Mouse (Mus musculus): ENCODE data around the gene Gm49486. TPM values are rescaled to one million over a fixed set of nuclear protein-coding genes. Genes with fewer than 3 reads are reported as not detected.
"Not testable (repeated sequence)": the region's sequence is repeated elsewhere in the genome, so short reads cannot be mapped to it uniquely, and the experiment has no call there.

Gene Gm49486
- total RNA-seq, 1 experiment from 2014 or later, result 0.22 TPM

DNA sequence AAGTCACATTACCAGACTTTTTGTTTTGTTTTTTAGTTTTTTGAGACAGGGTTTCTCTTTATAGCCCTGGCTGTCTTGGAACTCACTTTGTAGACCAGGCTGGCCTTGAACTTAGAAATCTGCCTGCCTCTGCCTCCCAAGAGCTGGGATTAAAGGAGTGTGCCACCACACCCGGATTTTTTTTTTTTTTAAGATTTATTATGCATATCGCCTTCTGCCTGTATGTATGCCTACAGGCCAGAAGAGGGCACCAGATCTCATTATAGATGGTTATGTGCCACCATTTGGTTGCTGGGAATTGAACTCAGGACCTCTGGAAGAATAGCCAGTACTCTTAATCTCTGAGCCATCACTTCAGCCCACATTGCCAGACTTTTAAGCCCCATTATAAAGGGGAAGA lies 3.4 kb upstream of the Gm49486 start:
- not testable (repeated sequence) for DNase-seq

DNA sequence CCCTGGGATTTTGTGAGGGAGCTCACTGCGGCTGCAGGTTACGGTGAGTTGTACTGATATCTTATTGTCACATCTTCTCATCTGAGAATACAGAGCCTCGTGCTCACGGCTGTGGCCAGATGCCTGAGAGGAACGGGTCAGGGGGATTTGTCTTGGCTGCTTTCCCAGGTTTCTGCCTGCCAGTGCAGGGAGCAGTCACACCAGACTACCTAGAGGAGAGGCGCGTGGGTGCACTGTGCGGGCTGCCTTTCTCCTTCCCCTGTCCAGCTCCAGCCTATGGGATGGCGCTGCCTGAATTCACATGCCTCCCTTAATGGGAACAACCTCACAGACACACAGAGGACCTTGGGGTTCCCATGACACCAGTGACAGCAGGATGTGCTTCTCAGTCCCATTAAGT lies 6.1 kb downstream of the Gm49486 start:
- no peak for DNase-seq

DNA sequence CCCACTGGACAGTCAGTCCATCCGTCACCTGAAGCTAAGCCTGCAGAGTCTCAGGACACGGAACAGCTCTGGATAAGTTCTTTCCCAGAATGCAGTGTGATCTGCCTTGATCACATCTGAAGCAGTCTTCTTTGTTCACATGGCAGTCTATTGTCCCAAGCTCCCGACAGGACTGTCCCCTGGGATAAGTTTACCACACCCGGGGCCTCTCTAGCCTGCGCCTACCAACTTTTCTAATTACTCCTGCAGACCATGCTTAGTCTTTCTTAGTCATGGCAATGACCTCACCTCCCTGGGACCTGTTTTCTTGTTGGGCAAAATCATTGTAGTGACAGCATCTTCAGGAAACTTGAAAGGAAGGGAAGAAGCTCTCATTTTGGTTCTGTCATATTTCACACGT lies 8.8 kb downstream of the Gm49486 start:
- no peak for DNase-seq

DNA sequence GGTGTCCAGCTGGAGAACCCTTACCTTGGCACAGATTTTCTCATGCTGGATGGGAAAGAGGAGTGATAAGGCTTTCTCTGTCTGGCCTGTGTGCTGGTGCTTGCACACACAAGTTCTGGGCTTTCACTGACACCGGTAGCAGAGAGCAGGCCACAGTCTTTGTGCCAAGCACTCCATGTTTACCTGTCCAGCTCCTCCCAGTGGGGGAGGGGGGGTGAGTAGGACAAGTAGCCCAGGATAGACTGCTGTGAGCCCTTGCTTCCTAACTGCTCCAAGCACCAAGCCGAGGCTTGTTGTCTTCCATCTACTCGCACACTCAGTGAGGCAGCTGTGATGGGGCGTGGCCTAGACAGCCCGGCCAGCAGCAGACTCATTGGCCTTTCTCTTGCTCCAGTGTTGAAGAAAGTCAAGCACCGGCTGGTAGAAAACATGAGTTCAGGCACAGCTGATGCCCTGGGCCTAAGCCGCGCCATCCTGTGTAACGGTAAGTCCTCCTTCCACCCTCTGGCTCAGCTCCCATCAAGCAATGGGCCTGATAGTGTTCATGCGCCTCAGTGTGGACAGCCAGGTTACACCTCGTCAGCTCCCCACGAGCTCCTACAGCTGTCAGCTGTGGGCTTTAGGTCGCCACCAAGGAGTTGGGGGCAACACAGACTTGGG lies 13.5 kb downstream of the Gm49486 start:
- no peak for DNase-seq

DNA sequence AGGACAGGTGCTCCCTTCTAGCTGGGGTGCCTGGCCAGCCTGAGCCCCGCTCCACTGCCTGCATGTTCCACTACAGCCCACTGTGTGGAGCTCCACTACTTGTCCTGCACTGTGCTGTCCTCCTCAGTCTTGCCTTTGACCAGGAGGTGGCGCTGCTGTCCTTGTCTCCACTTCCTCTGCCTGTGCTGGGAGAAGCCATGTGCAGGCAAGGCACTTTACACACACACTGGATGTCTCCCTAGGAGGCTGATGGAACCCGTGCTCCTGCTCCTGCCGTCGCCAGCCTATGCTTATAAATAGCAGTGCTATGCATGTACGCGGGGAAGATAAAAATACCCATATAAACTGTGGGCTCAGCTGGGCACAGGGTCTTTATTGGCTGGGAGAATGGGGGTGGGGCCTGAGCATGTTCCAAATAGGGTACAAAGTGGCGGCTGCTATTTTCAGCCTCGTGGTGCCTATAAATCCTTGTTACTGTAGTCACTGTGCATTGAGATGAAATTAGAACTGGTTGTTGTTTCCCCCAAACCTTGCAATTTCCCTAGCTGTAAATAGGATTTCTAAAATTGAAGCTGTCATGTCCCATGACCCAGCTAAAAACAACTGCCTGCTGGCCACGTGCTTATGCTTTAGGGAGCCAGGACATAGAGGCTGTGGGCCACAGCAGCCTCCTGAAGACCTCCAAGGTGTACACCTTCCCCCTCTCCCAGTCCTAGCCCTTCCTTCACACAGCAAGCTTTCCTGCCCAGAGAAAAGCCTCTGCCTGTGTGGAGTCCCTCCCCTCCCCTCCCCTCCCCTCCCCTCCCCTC lies 14.2 kb downstream of the Gm49486 start:
- DNase-seq, result peak; percentile 96

DNA sequence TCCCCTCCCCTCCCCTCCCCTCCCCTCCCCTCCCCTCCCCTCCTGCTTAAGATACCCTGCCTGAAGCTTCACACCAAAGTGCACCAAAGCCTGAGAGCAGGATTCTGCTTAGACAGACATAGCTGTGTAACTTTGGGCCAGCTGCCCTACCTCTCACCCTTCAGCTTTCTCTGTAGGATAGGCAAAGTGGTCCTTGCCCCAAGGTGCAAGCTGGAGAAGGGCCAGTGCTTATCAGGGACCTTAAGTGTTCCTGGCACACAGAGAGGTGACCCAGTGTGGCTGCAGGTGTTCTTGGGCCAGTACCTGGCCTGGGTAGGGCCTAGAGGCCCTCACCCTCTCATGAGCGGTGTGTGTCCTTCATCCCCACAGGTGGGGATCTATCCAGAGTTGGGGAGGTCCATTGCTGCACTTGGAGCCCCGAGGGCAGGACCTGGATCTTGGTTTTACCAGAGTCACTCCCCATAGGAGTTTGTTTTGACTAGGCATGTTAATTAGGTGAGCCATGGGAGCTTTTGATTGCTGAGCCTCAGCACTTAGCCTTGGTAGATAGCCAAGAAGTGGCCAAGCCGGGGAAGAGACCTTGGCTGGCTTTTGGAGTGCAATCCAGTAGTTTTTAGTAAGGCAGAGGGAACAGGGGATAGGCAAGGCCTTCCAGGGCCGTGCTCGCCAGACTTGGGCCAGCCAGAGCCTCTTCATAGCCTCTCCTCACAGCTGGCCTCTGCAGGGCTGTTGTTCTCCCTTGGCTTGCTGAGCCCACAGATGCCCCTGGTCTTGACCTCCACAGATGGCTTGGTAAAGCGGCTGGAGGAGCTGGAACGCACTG lies 15.1 kb downstream of the Gm49486 start:
- peak; percentile 69 for DNase-seq

DNA sequence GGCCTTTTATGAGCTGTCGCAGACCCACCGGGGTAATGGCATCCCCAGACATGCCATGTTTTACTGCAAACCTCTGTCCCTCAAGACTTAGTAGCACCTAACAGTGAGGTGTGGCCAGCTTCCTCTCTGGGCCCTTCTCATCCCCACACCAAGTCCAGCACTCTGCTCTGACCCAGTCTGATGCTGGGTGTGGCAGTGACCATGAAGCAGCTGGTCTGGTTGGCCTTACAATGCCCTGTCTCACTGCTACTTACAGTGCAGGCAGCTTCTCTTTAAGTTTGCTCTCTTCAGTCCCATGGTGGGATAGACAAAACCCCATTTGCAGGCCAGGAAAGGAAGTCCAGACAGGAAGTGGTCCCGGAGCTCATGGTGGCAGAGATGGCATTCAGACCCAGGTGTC lies 16.1 kb downstream of the Gm49486 start:
- no peak for DNase-seq

DNA sequence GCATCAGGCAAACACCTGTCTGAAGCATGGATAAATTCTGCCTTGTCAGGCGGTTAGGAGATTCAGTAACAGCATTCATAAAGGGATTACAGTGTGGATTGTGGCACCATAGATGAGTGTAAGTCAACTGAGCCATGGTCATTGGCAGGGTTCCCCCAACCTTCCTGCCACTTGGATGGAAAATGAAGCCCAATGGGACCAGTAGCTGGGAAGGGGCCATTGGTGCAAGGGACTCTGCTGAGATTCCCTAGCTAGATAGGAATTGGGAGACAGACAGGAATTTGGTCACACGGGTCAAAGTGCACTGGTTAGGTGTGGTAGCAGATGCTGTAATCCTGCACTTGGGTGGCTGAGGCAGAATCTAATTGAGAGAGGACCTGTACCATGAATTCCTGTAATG lies 21.0 kb downstream of the Gm49486 start:
- DNase-seq, result peak; percentile 65

DNA sequence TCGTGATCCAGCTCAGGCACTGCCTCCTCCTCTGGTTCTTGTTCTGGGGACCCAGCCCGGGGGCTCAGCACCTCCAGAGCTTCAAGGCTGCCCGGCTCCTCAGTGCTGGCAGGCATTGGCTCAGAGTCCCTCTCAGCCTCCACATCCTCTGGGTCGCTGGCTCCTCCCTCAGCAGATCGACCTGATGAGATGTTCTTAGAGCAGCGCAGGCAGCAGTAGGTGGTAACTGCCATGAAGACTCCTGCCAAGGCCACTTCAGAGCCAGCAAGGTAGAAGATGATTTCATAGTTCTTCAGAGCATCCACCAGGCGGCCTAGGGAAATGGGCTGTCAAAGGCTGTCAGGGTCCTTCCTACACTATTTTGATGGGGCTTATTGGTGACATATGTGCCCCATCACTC lies 22.0 kb downstream of the Gm49486 start:
- DNase-seq, result no peak

DNA sequence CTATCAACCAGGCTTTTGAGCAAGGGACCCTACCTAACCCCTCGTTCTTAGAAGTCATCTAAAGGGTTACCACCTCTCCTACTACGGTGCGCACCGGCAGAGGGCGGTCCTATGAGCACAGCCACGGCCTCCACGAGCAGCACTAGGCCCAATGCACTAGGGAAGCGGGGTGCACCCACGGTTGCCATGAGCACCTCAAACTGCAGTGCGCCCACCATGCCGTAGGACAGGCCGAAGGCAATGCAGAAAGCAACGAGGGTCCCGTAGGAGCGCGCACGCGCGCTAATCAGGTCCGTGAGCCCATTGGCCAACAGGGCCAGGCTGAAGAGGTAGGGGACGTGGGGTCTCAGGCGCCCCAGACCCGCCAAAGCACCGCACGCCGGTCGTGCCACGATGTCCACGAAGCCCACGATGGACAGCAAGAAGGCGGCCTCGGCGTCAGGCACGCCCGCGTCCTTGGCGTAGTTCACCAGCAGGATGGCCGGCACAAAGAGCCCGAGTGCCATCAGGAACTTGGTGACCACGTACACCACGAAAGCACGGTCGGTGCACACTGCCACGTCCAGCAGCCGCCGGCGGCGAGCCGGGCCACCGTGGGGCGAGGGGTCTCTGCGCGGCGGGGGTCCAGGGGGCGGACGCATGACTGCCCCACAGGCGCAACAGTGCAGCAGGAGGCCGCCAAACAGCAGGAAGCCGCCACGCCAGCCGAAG lies 22.7 kb downstream of the Gm49486 start:
- peak; percentile 43 for DNase-seq

DNA sequence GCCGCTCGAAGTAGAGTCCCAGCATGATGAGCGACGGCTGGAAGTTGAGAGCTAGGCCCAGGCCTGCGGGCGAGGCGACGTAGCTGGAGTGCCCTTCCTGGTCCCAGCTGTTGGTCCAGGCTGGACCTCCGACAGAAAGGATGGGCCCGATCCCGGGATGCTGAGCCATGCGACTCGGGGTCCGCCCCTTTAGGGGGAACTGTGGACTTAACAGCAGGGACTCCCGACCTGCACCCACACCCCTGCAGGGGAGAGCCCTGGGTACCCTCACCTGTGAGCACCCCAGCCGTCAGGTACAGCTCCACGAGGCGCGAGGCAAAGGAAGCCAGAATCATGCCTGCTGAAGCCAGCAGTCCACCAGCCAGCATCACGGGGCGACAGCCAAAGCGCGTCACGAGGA lies 23.4 kb downstream of the Gm49486 start:
- no peak for DNase-seq

DNA sequence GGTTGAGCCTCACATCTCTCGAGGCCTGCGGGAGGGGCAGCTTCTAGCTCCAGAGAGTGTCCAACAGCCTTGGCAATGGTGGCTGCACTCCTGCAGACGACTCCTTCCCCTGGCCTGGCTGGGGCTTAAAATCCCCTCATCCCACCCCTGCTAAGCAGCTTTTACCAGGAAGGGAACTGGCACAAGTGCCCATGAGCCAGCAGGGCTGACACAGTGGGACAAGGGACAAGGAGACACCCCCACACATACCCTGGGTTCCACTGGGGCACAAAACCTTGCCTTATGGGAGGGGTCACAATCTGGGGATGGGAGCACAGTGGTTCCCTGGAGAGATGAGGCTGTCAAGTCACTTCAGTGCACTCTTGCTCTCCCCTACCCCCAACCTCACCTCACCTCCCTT lies 25.5 kb downstream of the Gm49486 start, which contains the start of gene Slc16a8:
Gene Slc16a8 (minus strand): TSS at position 101 of the 400 bp plus-strand sequence.
- DNase-seq, result no peak

DNA sequence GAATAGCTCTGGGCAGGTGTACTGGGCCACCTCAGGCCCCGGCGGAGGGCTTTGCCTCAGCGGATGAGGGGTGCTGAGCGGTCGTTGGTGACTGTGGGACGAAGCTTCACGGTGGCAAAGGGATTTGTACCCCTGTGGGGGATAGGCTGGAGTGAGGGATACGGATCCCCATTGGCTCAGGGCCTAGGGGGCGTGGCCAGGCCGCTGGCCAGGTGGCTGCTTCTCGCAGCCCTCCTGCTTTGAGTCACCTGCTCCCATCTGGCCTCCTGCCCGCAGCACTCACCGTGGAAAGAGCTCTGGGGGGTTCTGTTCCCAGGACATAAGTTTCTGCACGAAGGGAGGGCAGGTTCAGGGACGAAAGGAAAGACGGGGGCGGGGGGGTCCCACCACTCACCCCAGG lies 29.3 kb downstream of the Gm49486 start:
- DNase-seq, result no peak

DNA sequence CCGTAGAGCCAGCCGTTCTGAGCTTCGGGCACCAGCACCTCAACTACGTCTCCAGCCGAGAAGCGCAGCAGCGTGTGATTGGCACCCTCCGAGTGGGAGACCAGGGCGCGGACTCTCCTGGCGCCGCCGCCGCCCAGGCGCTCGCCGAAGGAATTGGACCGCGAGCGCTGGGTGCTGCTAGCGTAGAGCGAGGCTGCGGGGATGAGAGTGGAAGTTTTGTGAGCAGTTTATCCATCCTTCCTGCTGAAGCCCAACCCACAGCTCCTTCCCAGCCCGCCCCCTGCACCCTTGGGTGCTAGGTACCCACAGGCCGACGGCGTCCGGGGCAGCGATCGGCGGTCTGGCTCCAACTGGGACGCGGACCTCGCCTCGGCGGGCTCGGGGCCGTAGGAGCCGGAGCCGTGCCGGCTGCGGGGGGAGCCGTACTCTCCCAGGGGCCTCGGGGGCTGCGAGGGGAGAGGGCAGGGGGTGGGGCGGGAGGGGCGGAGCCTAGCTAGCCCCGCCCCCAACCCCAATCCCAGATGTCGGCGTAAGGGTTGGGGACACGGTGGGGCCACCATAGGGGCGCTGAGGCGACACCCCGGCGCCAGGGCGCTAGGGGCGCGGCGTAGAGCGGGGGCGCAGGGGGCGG lies 32.0 kb downstream of the Gm49486 start:
- DNase-seq, result peak; percentile 38

DNA sequence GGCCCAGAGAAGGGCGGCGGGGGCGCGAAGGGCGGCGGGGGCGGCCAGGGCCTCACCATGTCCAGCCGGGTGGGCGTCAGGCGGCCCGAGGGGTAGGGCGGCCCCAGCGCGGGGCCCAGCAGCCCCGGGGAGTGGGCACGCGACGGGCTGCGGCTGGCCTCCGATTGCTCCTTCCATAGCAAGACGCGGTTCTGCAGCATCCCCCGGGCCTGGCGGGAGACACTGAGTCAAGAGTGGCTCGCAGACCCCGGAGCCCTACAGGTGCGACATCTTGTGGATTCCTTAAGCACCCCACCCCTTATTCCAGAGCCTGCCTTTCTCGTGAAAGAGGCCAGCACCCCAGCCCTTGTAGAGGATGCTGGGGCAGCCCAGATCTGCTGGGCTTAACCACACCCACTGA lies 32.6 kb downstream of the Gm49486 start:
- no peak for DNase-seq

DNA sequence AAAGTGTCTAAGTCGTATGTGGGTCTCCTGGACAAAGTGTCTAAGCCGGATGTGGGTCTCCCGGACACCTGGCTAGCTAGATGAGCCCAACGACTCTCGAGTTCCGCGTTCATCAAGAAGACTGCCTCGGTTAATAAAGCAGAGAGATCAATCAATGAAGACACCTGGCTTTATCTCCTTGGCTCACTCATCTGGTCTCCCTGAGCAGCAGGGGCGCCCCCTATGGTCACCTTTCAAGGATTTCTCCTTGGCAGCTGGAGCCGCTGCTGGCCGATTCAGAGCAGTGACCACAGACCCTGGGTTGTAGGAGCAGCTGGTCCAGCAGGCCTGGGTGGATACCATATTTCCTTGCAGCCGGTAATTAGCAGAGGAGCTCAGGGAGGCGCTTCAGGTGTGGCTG lies 33.2 kb downstream of the Gm49486 start:
- DNase-seq, result peak; percentile 43

DNA sequence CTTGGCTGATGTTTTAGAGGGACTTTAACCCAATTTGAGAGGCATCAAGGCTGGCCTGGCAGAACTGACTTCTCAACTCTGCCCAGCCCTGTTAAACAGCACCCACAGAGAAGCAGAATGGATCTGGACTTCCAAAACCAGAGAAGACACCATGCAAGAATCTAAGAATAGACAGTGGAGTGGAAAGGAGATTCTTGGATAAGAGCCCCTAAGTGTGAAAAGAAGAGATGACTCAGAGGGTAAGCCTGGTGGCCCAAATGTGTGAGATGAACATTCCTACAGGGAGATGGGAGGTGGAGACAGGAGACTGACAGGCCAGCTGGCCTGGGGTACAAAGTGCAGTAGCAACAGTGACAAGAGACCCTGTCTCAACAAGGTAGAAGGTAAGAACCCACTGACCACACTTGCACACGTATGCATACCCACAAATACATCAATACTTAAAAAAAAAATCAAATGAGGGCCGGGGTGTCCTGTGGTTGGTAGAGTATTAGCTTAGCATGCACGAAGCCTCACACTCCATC lies 33.7 kb downstream of the Gm49486 start:
- DNase-seq, result peak; percentile 1

DNA sequence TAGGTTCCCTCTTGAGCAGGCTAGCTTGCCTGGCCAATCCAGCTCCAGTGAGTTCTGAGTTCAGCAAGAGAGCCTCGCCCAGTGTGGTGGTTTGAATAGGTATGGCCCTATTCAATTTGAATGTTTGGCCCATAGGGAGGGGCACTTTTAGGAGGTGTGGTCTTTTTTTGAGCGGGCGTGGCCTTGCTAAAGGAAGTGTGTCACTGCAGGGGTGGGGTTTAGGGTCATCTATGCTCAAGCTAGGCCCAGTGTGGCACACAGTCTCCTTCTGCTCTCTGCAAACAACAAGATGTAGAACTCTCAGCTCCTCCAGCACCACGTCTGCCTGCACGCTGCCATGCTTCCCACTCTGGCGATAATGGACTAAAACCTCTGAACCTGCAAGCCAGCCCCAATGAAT lies 34.5 kb downstream of the Gm49486 start:
- DNase-seq, result peak; percentile 1

DNA sequence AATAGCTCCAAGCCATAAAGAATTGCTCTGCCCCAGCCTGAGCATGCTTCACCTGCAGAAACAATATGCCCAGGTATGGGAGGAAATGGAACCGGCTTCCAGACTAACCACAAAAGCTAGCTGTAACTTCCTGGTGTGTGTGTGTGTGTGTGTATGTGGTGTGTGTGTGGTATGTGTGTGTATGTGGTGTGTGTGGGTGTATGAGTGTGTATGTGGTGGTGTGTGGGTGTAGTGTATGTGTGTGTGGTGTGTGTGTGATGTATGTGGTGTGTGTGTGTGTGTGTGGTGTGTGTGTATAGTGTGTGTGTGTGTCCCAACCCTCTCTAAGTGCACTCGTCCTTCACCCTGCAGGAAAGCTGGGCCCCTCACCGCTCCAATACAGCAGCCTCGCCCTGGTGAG lies 36.2 kb downstream of the Gm49486 start:
- peak; percentile 2 for DNase-seq

DNA sequence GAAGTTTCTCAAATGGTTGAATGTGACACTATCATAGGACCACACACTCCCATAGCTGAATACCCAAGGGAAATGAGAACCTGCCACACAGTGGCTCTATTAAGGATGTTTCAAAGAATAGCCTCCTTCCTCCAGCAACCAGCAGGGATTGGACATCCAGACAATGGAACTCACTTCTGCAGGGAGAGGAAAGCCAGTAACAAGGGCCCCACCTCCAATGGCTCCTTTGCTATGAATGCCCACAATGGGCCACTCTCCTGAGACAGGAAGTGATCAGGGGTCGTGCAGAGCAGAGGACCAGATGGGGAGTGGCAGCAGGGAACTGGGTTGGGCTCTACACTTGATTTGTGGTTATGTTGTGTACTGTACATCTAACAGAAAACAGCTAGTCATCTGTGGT lies 39.3 kb downstream of the Gm49486 start:
- no peak for DNase-seq

DNA sequence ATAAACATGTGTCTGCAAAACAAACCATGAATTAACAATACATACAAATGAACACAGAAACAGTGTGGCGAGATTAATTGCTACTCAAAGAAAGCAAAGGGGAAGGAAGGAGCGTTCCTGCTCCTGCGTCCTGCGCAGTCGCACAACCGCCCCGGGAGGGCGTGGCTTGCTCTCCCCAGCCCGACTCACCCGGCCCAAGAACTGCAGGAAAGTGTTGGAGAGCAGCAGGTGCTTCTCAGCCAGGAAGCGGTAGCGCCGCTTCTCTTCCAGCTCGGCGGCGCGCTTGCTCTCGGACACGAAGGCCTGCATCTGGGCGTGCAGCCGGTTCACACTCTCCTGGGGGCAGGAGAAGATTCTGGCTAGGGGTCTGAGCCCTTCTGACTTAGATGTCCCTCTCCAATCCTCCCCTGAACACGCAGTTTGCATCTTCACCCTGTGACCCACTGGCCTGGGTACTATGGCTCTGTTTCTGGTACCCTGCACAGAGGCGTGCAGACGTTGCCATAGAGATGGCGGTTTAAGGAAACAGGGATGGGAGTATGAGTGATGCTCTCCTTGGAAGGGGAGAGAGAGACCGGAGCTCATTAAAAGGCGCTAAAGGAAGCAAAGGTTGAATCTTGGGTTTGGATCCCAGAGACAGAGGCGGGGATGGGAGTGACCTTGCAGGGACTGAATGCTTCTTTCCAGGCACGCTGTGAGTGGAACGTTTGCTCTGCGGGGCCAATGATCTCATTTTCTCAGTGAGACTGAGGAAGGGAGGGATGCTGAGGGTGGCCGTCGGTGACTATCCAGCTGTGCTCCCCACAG lies 41.3 kb downstream of the Gm49486 start:
- peak; percentile 86 for DNase-seq

Measured in adrenal gland, postnatal 14 days (tissue).